Mouse (Mus musculus): ENCODE data around the gene Tmtc3.
"Not testable (repeated sequence)": the region's sequence is repeated elsewhere in the genome, so short reads cannot be mapped to it uniquely, and the experiment has no call there.

Tmtc3 gene

DNA sequence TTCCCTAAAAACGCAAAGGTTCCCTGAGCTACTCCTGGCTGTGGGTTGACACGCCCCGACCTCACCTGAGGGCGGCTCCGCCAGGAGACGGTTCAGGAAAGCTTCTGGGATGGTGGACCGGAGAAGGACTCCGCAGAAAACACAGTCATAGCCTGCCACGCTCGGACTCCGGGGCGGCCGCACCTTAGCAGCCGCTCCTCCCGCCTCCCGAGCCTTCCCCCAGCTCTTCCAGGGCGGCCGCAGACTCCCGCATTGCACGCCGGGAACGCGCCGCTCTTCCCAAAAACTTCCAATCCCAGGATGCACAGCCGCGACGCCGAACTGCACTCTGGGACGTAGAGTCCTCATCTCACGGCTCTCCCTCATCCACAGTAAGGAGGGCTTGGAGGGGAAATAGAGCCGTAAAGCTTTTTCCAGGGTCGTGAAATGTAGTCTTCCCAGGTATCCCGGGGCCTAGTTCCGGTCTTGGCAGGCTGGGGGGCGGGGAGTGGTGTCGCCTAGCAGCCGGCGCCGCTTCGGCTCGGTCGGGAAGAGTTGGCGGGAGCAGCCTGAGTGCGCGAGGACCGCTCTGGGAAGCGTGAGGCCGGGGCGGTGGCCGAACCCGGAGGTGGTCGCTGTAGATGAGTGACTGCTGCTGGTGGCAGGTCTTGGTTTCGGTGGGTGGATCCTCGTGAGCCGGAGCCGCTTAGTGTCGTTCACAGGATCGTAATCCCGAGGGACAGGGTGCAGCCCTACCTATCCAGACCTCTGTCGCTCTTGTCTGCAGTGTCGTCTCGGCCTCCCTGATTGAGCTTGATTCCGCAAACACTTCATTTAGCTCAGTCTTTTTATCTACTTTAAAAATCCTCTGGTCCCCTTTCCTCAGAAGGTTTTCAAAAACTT, at the start of gene Tmtc3, which contains the start of gene Cep290:
Tmtc3 (minus strand) TSS at position 254 of the 882 bp plus-strand sequence.
Cep290 (plus strand) TSS at position 462 of the 882 bp plus-strand sequence.
- DNase-seq (ENCODE audit: low read depth): peak; percentile 98

GRCm38 (mm10) chr10:100524499-100525390, 37.6 kb upstream of the Tmtc3 start:
- DNase-seq (ENCODE audit: low read depth): no peak

- no peak for DNase-seq (ENCODE audit: low read depth)
These were observed 35.2 kb upstream of the Tmtc3 start for GRCm38 (mm10) chr10:100522330-100522729.

GRCm38 (mm10) chr10:100521617-100522016, 34.5 kb upstream of the Tmtc3 start:
- DNase-seq (ENCODE audit: low read depth): no peak

DNA sequence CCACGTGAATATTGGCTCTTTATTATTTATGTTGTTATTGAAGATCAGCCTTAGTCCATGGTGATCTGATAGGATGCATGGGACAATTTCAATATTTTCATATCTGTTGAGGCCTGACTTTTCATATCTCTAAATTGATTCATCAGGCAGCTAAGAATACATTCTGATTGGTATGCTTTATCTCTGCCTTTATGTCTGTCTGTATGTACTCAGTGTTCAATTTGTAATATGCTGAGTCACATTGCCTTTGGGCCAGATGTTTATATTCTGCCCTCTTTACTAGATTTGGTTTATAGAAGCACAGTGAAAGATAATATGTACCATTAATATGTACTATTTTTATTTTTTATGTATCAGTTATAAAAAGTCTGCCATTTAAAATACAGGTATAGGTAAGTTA, 21.0 kb upstream of the Tmtc3 start:
- DNase-seq (ENCODE audit: low read depth): no peak

GRCm38 (mm10) chr10:100498309-100498708, 11.2 kb upstream of the Tmtc3 start:
- no peak for DNase-seq (ENCODE audit: low read depth)

DNA sequence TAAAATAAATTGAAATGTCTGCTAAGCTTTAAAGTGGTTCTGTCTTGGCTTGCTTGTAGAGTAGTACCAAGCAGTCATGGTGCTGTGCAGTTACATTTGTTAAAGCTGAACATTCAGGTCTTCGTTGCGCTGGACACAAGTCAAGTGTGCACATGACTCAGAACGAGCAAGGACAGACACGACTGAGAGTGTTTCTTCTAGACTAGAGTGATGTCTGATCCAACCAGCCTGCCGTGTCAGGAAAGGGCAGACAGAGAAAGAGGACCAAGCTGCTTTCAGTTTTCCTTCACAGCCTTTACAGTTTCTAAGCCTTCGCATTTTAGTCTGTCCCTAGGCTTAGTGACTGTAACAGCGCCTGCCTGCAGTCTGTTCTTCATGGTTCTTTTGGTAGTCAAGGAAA, 4.8 kb upstream of the Tmtc3 start:
- no peak for DNase-seq (ENCODE audit: low read depth)

DNA sequence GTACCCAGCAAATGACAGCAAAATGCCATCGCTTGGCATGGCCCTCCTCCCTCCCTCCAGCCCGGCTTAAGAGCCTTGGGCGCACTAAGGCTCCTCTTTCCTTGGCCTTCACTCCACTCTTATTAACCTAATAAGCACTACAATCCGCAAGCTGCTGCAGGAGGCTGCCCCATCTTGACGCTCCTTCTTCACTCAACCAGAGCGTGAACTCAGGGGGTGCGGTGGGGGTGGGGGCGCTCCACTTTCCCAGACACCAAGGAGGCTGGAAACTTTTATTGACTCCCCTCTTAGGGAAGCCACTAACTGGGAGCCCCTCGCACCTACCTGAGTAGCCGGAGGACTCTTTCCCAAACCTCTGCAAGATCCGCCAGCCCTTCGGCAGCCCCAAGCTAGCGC, 451 bp downstream of the Tmtc3 start:
- DNase-seq (ENCODE audit: low read depth): no peak

- no peak for DNase-seq (ENCODE audit: low read depth)
These were observed 7.6 kb downstream of the Tmtc3 start for GRCm38 (mm10) chr10:100479538-100479937.

DNA sequence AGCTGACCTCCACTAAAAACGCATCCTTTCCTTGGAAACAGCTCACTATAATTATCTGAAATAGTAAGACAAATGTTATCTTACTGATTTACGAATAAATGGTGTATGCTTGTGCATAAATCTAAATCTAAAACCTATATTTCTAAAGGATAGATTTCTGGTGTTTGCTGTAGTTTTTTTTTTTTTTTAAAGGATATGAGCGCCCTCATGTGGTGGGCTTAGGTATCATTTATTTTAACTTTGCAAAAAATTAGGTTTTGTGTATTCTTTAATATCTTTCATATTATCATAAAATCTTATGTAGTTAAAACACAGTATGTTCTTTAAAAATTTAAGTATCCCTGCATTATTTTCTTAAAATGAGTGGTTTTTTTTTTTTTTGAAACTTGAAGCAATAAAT, 12.1 kb downstream of the Tmtc3 start:
- no peak for DNase-seq (ENCODE audit: low read depth)

DNA sequence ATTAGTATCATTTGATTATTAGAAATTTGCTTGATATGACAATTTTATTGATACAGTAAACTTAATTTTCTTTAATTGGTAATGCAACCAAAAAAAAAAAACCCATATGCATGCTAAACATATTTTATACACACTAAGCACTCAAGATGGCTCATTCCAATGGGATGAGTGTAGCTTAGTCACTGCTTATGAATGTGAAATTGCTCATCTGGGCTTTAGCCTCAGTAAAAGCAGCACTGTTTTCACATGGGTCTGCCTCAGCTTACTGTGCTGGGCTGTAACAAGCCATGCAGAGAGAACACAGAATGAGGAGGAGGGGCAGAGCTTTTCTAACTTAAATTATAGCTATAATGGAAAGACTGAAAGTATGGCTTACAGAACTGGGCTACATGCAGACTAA, 26.6 kb downstream of the Tmtc3 start:
- DNase-seq (ENCODE audit: low read depth): no peak

- DNase-seq (ENCODE audit: low read depth): no peak
These were observed 37.8 kb downstream of the Tmtc3 start for GRCm38 (mm10) chr10:100449394-100449793.

GRCm38 (mm10) chr10:100427592-100427991, 59.6 kb downstream of the Tmtc3 start:
- DNase-seq (ENCODE audit: low read depth): no peak

DNA sequence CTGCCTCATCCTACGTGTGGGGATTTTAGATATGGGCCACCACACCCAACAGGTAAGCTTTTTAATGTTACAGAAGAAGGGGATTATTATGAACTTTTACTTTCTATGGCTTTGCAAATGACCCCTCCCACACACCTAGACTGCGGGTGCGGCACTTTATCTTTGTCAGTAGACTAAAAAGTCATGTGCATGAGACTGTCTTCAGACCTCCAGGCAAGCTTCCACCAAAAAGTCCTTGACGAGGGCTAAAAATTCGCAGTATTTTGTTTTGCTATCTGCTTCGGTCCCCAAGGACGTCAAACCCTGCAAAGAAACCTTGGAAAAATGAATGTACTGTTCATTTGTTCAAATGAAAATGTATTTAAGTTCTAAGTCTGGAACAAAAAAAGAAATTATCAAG, 71.6 kb downstream of the Tmtc3 start:
- DNase-seq (ENCODE audit: low read depth): no peak

DNA sequence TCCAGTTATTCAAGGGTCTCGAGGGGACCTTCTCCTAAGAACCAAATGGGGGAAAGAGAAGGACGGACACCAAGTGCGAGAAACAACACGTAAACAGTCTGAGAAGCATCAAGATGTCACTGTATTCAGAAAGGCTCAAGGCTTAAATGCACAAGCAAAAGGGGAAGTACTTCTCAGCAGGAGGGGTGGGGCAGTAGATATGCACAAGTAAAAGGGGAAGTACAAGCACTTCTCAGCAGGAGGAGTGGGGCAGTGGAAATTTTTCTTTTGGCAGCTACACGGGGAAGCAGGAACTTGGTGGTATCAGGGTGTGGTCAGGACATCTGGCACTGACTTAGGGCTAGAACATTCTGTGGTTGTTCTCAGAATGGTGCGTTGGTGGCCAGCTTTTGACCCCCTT, 84.8 kb downstream of the Tmtc3 start:
- not testable (repeated sequence) for DNase-seq (ENCODE audit: low read depth)
